7 mouse cellular contexts compared by ENCODE assay signal in the genomic region with DNA sequence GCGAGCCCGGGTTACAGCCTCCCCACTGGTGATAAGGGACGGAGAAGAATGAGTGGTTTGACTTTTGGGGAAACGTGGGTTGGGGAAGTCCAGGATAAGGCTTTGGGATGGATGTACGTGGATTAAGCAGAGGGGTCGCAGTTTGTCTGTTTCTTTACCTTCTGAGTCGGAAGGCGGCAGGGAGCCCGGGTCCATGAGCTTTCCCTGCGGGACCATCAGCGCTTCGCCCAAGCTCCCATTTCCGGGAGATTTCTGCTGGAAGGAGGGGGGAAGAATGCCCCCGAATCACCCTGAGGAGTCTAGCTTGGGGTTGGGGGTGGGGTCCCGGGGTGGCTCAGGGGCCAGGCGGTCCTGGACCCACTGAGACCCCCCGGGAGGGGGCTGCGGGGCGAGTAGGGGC. TPM values are rescaled to one million over a fixed set of nuclear protein-coding genes. Genes with fewer than 3 reads are reported as not detected.
DNase-seq lines count a peak whose midpoint lies in the region; ATAC-seq lines count a peak whose summit lies in the region.

No protein-coding gene starts in this region.

- peak overlapping the region; percentile 97 for H3K4me2 ChIP-seq in lung, embryonic 15.5 days
- peak overlapping the region; percentile 99 for H3K4me2 ChIP-seq in limb, embryonic 15.5 days
- peak overlapping the region; percentile 81 for H3K4me2 ChIP-seq in stomach, embryonic 16.5 days (ENCODE audit: low read depth, low read length)

- no peaks in the 10 kb centered on the region for H3K36me3 ChIP-seq in lung, embryonic 15.5 days
- H3K36me3 ChIP-seq in forebrain, embryonic 10.5 days (replicated peaks) = no peaks in the 10 kb centered on the region
- no peaks in the 10 kb centered on the region for H3K36me3 ChIP-seq in limb, embryonic 15.5 days
- H3K36me3 ChIP-seq in stomach, embryonic 16.5 days (ENCODE audit: control insufficient read depth, insufficient read depth, low read length) = no peaks in the 10 kb centered on the region

- H3K9ac ChIP-seq in lung, embryonic 15.5 days = peak overlapping the region; percentile 31
- peak overlapping the region; percentile 44; the same call in 1 of the 2 replicates for H3K9ac ChIP-seq in limb, embryonic 15.5 days
- peak overlapping the region; percentile 62 for H3K9ac ChIP-seq in stomach, embryonic 16.5 days (ENCODE audit: low read length)

- intact Hi-C loops in left cerebral cortex, postnatal 4 days (cut with DNase I) = no loop called here

- peaks cover 72% of the 10 kb centered on the region for H3K27me3 ChIP-seq in lung, embryonic 15.5 days
- H3K27me3 ChIP-seq in forebrain, embryonic 10.5 days (ENCODE audit: poor library complexity, severe bottlenecking) = peaks cover 97% of the 10 kb centered on the region
- H3K27me3 ChIP-seq in limb, embryonic 15.5 days = peaks cover 54% of the 10 kb centered on the region
- H3K27me3 ChIP-seq in stomach, embryonic 16.5 days (ENCODE audit: control insufficient read depth, insufficient read depth, low read length) = peaks cover 53% of the 10 kb centered on the region

- H3K27ac ChIP-seq in lung, embryonic 15.5 days = peak overlapping the region; percentile 59; the same call in 1 of the 2 replicates
- H3K27ac ChIP-seq in forebrain, embryonic 10.5 days = peak overlapping the region; percentile 85
- peak overlapping the region; percentile 68; the same call in 1 of the 2 replicates for H3K27ac ChIP-seq in limb, embryonic 15.5 days
- no peak overlapping the region for H3K27ac ChIP-seq in stomach, embryonic 16.5 days (ENCODE audit: low read length)

- 2% methylated on average over 19 of the region's 19 CpGs for WGBS in lung, embryonic 15.5 days
- 1% methylated on average over 16 of the region's 19 CpGs for WGBS in forebrain, embryonic 10.5 days
- WGBS in limb, embryonic 15.5 days = under 1% methylated on average over 16 of the region's 19 CpGs
- WGBS in stomach, embryonic 16.5 days = 3% methylated on average over 18 of the region's 19 CpGs

- H3K9me3 ChIP-seq in lung, embryonic 15.5 days = no peaks in the 10 kb centered on the region
- H3K9me3 ChIP-seq in forebrain, embryonic 10.5 days = no peaks in the 10 kb centered on the region
- H3K9me3 ChIP-seq in limb, embryonic 15.5 days = no peaks in the 10 kb centered on the region
- H3K9me3 ChIP-seq in stomach, embryonic 16.5 days (replicated peaks; ENCODE audit: control insufficient read depth, low read length) = no peaks in the 10 kb centered on the region

- H3K4me3 ChIP-seq in lung, embryonic 15.5 days = peak overlapping the region; percentile 52
- H3K4me3 ChIP-seq in forebrain, embryonic 10.5 days = peak overlapping the region; percentile 62
- peak overlapping the region; percentile 53 for H3K4me3 ChIP-seq in limb, embryonic 15.5 days
- H3K4me3 ChIP-seq in stomach, embryonic 16.5 days (replicated peaks; ENCODE audit: low read length) = peak overlapping the region; percentile 57

- DNase-seq in lung, adult 18-20 months = no peak
- no peak for DNase-seq in forebrain, embryonic 10.5 days (ENCODE audit: extremely low spot score, low spot score)
- no peak for DNase-seq in left cerebral cortex, postnatal 4 days
- DNase-seq in frontal cortex, postnatal 25 days (ENCODE audit: low spot score in 2 of 2) = no peak

- peak; percentile 15; the same call in 1 of the 2 replicates for ATAC-seq in lung, embryonic 15.5 days (ENCODE audit: borderline replicate concordance, extremely low read depth, low FRiP score, low TSS enrichment)
- ATAC-seq in limb, embryonic 15.5 days (ENCODE audit: insufficient number of reproducible peaks, low FRiP score, low TSS enrichment, low read depth) = no peak
- ATAC-seq in stomach, embryonic 16.5 days (ENCODE audit: insufficient read depth, low FRiP score) = no peak

- H3K4me1 ChIP-seq in lung, embryonic 15.5 days = peaks cover 19% of the 10 kb centered on the region
- H3K4me1 ChIP-seq in forebrain, embryonic 10.5 days = peaks cover 51% of the 10 kb centered on the region
- peaks cover 28% of the 10 kb centered on the region for H3K4me1 ChIP-seq in limb, embryonic 15.5 days
- peaks cover 17% of the 10 kb centered on the region for H3K4me1 ChIP-seq in stomach, embryonic 16.5 days (ENCODE audit: control insufficient read depth, insufficient read depth, low read length)

RNA-seq across cellular contexts. Expression of a gene that starts 1.1 kb away (rescaled TPM):
- 12.5 and 12.9 TPM in 2 replicates for polyA plus RNA-seq in lung, embryonic 15.5 days (2015; fragmentation: Nextera tagmentation; extraction: Ambion mirVana)
- 10.2 and 15.0 TPM in 2 replicates for polyA plus RNA-seq in forebrain, embryonic 10.5 days (2016; fragmentation: Nextera tagmentation; extraction: Ambion mirVana)
- 10.3 and 10.8 TPM in 2 replicates for polyA plus RNA-seq in limb, embryonic 15.5 days (2015; fragmentation: Nextera tagmentation; extraction: Ambion mirVana)
- 4.9 and 6.6 TPM in 2 replicates for polyA plus RNA-seq in stomach, embryonic 16.5 days (2015; fragmentation: Nextera tagmentation; extraction: Ambion mirVana)
- total RNA-seq in left cerebral cortex, postnatal 4 days (2021) = 10 to 100 TPM; 23.7 to 27.1 TPM

RNA-seq across cellular contexts. Expression of a gene that starts 51.4 kb away (rescaled TPM):
- 29.0 and 31.2 TPM in 2 replicates for polyA plus RNA-seq in lung, embryonic 15.5 days (2015; fragmentation: Nextera tagmentation; extraction: Ambion mirVana)
- polyA plus RNA-seq in forebrain, embryonic 10.5 days (2016; fragmentation: Nextera tagmentation; extraction: Ambion mirVana) = 44.7 and 51.2 TPM in 2 replicates
- polyA plus RNA-seq in limb, embryonic 15.5 days (2015; fragmentation: Nextera tagmentation; extraction: Ambion mirVana) = 27.2 and 34.7 TPM in 2 replicates
- polyA plus RNA-seq in stomach, embryonic 16.5 days (2015; fragmentation: Nextera tagmentation; extraction: Ambion mirVana) = 28.5 and 29.4 TPM in 2 replicates
- 10 to 100 TPM; 37.2 to 41.2 TPM for total RNA-seq in left cerebral cortex, postnatal 4 days (2021)
